Mouse (Mus musculus): ENCODE results near the gene Gm5901.

DNA sequence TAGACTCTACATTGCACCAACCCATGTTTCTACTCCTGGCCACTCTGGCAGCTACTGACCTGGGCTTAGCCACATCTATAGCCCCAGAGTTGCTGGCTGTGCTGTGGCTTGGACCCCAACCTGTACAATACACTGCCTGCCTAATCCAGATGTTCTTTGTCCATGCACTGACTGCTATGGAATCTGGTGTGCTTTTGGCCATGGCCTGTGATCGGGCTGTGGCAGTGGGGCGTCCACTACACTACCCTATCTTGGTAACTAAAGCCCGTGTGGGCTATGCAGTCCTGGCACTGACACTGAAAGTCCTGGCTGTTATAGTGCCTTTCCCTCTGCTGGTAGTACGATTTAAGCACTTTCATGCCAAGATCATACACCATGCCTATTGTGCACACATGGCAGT lies 6.3 kb upstream of the Gm5901 start:
- TF ChIP-seq POLR2A (IDR thresholded peaks at IDR 0.05; ENCODE audit: insufficient read depth, low read length) (no peak), EP300 (IDR thresholded peaks at IDR 0.05; ENCODE audit: insufficient read depth, low read depth, low read length) (no peak), CTCF (IDR thresholded peaks at IDR 0.05; ENCODE audit: low read depth, low read length) (no peak)
